Mouse (Mus musculus): ENCODE results near the gene Pax1. TPM values are rescaled to one million over a fixed set of nuclear protein-coding genes. Genes with fewer than 3 reads are reported as not detected.

Pax1 gene
- total RNA-seq (2021): not detected
- long read RNA-seq, experiment 1: 0 reads
- long read RNA-seq, experiment 2: 0 reads

- intact Hi-C loops (cut with DNase I): loop anchor here (5.0 kb wide), 3 partner anchors 179 to 676 kb away; no protein-coding TSS in a partner anchor
Measured at GRCm38 (mm10) chr2:147361581-147361980, at the start of gene Pax1. TSS of gene Pax1 (plus strand) at chr2:147361925.

GRCm38 (mm10) chr2:147321036-147321435 lies 40.7 kb upstream of the Pax1 start:
- intact Hi-C loops (cut with DNase I): no loop called here
- no peak for DNase-seq (ENCODE audit: low spot score in 2 of 2)

More at GRCm38 (mm10) chr2:147361581-147361980, at the start of gene Pax1:
- DNase-seq (ENCODE audit: low spot score in 2 of 2): no peak

- intact Hi-C loops (cut with DNase I): no loop called here
Measured at GRCm38 (mm10) chr2:147325178-147325577, 36.5 kb upstream of the Pax1 start.

GRCm38 (mm10) chr2:147332731-147333130 lies 29.0 kb upstream of the Pax1 start:
- intact Hi-C loops (cut with DNase I): no loop called here

More at GRCm38 (mm10) chr2:147325178-147325577, 36.5 kb upstream of the Pax1 start:
- DNase-seq (ENCODE audit: low spot score in 2 of 2): no peak

GRCm38 (mm10) chr2:147338729-147339128 lies 23.0 kb upstream of the Pax1 start:
- intact Hi-C loops (cut with DNase I): no loop called here
- DNase-seq (ENCODE audit: low spot score in 2 of 2): no peak

More at GRCm38 (mm10) chr2:147332731-147333130, 29.0 kb upstream of the Pax1 start:
- DNase-seq (ENCODE audit: low spot score in 2 of 2): no peak

GRCm38 (mm10) chr2:147339796-147340195 lies 21.9 kb upstream of the Pax1 start:
- no peak for DNase-seq (ENCODE audit: low spot score in 2 of 2)
- intact Hi-C loops (cut with DNase I): no loop called here

- intact Hi-C loops (cut with DNase I): no loop called here
- DNase-seq (ENCODE audit: low spot score in 2 of 2): peak; percentile 20 to 29
Measured at GRCm38 (mm10) chr2:147342198-147342597, 19.5 kb upstream of the Pax1 start.

- no peak for DNase-seq (ENCODE audit: low spot score in 2 of 2)
- intact Hi-C loops (cut with DNase I): loop anchor here (5.0 kb wide), 3 partner anchors 177 to 678 kb away; no protein-coding TSS in a partner anchor
Measured at GRCm38 (mm10) chr2:147359716-147360115, 2.0 kb upstream of the Pax1 start.

GRCm38 (mm10) chr2:147360401-147360800 lies 1.3 kb upstream of the Pax1 start:
- no peak for DNase-seq (ENCODE audit: low spot score in 2 of 2)
- intact Hi-C loops (cut with DNase I): loop anchor here (5.0 kb wide), 3 partner anchors 178 to 677 kb away; no protein-coding TSS in a partner anchor

GRCm38 (mm10) chr2:147360856-147361255 lies 869 bp upstream of the Pax1 start:
- intact Hi-C loops (cut with DNase I): loop anchor here (5.0 kb wide), 3 partner anchors 179 to 676 kb away; no protein-coding TSS in a partner anchor
- no peak for DNase-seq (ENCODE audit: low spot score in 2 of 2)

- intact Hi-C loops (cut with DNase I): loop anchor here (5.0 kb wide), 3 partner anchors 180 to 675 kb away; no protein-coding TSS in a partner anchor
- no peak for DNase-seq (ENCODE audit: low spot score in 2 of 2)
Measured at GRCm38 (mm10) chr2:147362316-147362715, 591 bp downstream of the Pax1 start.

GRCm38 (mm10) chr2:147363401-147364130 lies 1.8 kb downstream of the Pax1 start:
- intact Hi-C loops (cut with DNase I): loop anchor here (5.0 kb wide), 3 partner anchors 181 to 674 kb away; no protein-coding TSS in a partner anchor
- no peak for DNase-seq (ENCODE audit: low spot score in 2 of 2)

GRCm38 (mm10) chr2:147364198-147364597 lies 2.5 kb downstream of the Pax1 start:
- DNase-seq (ENCODE audit: low spot score in 2 of 2): no peak
- intact Hi-C loops (cut with DNase I): loop anchor here (5.0 kb wide), 3 partner anchors 182 to 673 kb away; no protein-coding TSS in a partner anchor

- intact Hi-C loops (cut with DNase I): loop anchor here (5.0 kb wide), 4 partner anchors 183 to 672 kb away; partner anchors contain the start of gene Nkx2-4
Measured at GRCm38 (mm10) chr2:147364982-147365907, 3.5 kb downstream of the Pax1 start.

GRCm38 (mm10) chr2:147365908-147366630 lies 4.3 kb downstream of the Pax1 start:
- DNase-seq (ENCODE audit: low spot score in 2 of 2): no peak
- intact Hi-C loops (cut with DNase I): loop anchor here (5.0 kb wide), 1 partner anchor 279 kb away; the partner anchor contains the start of gene Nkx2-4

More at GRCm38 (mm10) chr2:147364982-147365907, 3.5 kb downstream of the Pax1 start:
- DNase-seq (ENCODE audit: low spot score in 2 of 2): no peak

- no peak for DNase-seq (ENCODE audit: low spot score in 2 of 2)
- intact Hi-C loops (cut with DNase I): loop anchor here (5.0 kb wide), 1 partner anchor 280 kb away; the partner anchor contains the start of gene Nkx2-4
Measured at GRCm38 (mm10) chr2:147367246-147367820, 5.6 kb downstream of the Pax1 start.

- no peak for DNase-seq (ENCODE audit: low spot score in 2 of 2)
- intact Hi-C loops (cut with DNase I): loop anchor here (5.0 kb wide), 1 partner anchor 281 kb away; the partner anchor contains the start of gene Nkx2-4
Measured at GRCm38 (mm10) chr2:147367911-147368591, 6.3 kb downstream of the Pax1 start.

- intact Hi-C loops (cut with DNase I): loop anchor here (5.0 kb wide), 1 partner anchor 282 kb away; the partner anchor contains the start of gene Nkx2-4
- no peak for DNase-seq (ENCODE audit: low spot score in 2 of 2)
Measured at GRCm38 (mm10) chr2:147369561-147369960, 7.8 kb downstream of the Pax1 start.

Data from left cerebral cortex, postnatal 14 days (tissue).